Mouse (Mus musculus): ENCODE data around the gene Nanog. TPM values are rescaled to one million over a fixed set of nuclear protein-coding genes. Genes with fewer than 3 reads are reported as not detected.
"Not testable (repeated sequence)": the region's sequence is repeated elsewhere in the genome, so short reads cannot be mapped to it uniquely, and the experiment has no call there.

The Nanog gene
- polyA plus RNA-seq, 1 experiment = not detected

DNA sequence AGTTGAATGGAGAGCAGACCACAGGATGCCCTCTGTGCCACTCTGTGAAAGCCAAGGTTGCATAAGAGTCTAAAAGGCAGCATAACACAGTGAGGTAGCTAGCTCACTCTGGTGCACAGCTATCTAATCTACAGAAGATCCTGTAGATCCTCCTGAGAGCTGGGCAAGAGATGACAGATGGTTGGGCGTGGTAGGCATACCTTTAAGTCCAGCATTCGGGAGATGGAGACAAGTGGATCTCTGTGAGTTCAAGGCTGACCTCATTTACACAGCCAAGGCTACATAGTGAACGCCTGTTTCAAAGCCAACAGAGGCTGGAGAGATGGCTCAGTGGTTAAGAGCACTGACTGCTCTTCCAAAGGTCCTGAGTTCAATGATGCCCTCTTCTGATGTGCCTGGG is 11.9 kb upstream of the Nanog start:
- TF ChIP-seq POLR2A (IDR thresholded peaks at IDR 0.05; ENCODE audit: insufficient read depth, low read depth, low read length) (no peak), CTCF (IDR thresholded peaks at IDR 0.05; ENCODE audit: insufficient read depth, low read depth, low read length) (no peak)
- H3K4me1 ChIP-seq (ENCODE audit: control insufficient read depth, insufficient read depth, low read length) = no peaks in the 10 kb centered on the region
- H3K4me3 ChIP-seq (ENCODE audit: insufficient read depth, low read depth, low read length) = no peak overlapping the region
- H3K27ac ChIP-seq (ENCODE audit: insufficient read depth, low read depth, low read length) = no peak overlapping the region
- WGBS = 93% methylated on average over 3 of the region's 3 CpGs

DNA sequence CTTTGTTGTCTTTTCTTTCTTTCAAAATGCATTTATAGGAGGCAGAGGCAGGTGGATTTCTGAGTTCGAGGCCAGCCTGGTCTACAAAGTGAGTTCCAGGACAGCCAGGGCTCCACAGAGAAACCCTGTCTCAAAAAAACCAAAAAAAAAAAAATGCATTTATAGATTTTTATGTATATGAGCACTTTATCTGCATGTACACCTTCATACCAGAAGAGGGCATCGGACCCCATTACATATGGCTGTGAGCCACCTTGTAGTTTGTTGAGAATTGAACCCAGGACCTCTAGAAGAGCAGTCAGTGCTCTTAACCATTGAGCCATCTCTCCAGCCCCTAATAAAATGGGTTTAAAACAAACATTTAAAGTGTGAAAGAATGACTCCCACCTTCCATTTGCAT is 7.7 kb upstream of the Nanog start:
- not testable (repeated sequence) for H3K4me1 ChIP-seq (ENCODE audit: control insufficient read depth, insufficient read depth, low read length); H3K4me3 ChIP-seq (ENCODE audit: insufficient read depth, low read depth, low read length); H3K27ac ChIP-seq (ENCODE audit: insufficient read depth, low read depth, low read length)
- WGBS = 91% methylated on average over 2 of the region's 2 CpGs

DNA sequence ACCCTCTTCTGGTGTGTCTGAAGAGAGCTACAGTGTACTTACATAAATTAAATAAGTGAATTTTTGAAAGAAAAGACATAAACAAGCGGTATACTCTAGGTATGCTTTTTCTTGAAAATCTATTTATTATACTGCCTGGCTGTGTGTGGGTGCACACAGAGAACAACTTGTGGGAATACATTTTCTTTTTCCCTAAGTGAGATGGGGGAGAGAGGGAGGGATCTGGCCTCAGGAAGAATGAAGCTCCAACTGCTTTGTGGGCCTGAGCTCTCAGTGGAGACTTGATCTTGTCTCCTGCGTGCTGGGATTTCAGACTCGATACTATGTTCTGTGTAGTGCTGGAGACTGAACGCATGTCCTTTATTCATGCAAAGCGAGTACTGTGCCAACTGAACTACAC is 5.5 kb upstream of the Nanog start:
- Histone ChIP-seq H3K4me3 (ENCODE audit: insufficient read depth, low read depth, low read length) (no peak overlapping the region), H3K4me1 (ENCODE audit: control insufficient read depth, insufficient read depth, low read length) (peaks cover 7% of the 10 kb centered on the region; the same call in 1 of the 2 replicates), H3K27ac (ENCODE audit: insufficient read depth, low read depth, low read length) (no peak overlapping the region)
- 85% methylated on average over 5 of the region's 5 CpGs for WGBS
- no peak for TF ChIP-seq POLR2A (IDR thresholded peaks at IDR 0.05; ENCODE audit: insufficient read depth, low read depth, low read length)
- no peak for TF ChIP-seq CTCF (IDR thresholded peaks at IDR 0.05; ENCODE audit: insufficient read depth, low read depth, low read length)

DNA sequence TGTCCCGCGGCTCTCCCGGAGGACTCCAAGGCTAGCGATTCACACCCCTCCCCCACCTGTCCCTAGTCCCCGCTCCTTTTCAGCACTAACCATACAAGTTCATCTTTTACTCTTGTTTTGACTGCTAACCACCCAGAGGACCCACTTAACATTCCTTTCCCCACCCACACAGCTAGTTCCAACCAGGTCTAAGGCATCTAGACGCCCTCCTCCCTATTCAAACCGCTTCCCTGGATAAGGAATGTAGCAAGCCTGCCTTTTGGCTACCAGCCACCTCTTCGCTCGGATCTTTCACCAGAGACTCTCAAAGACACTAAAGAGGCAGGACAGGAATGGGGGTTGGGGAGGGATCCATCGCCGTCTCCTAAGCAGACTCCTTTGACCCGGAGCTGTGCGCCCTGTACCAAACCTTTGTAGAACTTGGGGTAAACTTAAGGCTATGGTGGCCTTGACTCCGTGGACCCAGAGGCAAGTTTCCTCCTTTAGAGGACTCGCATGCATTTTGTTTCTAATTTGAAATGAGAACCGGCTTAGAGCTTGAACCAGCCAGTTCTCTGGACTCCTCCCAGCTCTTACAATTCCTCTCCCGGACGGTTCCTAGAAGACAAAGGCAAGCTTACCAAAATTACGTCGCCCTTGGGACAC is 4.7 kb upstream of the Nanog start:
- Histone ChIP-seq H3K4me3 (ENCODE audit: insufficient read depth, low read depth, low read length) (no peak overlapping the region; the same call in 1 of the 2 replicates), H3K27ac (ENCODE audit: insufficient read depth, low read depth, low read length) (no peak overlapping the region), H3K4me1 (ENCODE audit: control insufficient read depth, insufficient read depth, low read length) (peaks cover 7% of the 10 kb centered on the region; the same call in 1 of the 2 replicates)
- no peak for TF ChIP-seq CTCF (IDR thresholded peaks at IDR 0.05; ENCODE audit: insufficient read depth, low read depth, low read length)
- no peak for TF ChIP-seq POLR2A (IDR thresholded peaks at IDR 0.05; ENCODE audit: insufficient read depth, low read depth, low read length)
- WGBS = 10% methylated on average over 20 of the region's 20 CpGs

DNA sequence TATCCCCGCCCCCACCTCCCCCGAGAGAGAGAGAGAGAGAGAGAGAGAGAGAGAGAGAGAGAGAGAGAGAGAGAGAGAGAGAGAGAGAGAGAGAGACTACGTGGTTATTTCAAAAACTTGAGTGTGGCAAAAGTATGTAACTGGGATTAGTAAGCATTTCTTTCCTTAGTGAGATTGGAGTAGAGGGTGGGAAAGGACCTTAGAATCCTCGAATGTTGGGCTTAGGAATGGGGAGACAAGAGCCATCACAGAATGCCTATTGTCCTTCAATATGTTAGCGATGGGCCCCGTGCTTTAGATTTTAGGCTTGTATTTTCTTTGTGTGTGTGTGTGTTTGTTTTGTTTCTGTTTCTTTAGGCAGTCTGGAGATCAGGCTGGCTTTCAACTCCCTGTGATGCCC is 4.0 kb upstream of the Nanog start:
- TF ChIP-seq POLR2A (IDR thresholded peaks at IDR 0.05; ENCODE audit: insufficient read depth, low read depth, low read length) = no peak
- TF ChIP-seq CTCF (IDR thresholded peaks at IDR 0.05; ENCODE audit: insufficient read depth, low read depth, low read length) = no peak

DNA sequence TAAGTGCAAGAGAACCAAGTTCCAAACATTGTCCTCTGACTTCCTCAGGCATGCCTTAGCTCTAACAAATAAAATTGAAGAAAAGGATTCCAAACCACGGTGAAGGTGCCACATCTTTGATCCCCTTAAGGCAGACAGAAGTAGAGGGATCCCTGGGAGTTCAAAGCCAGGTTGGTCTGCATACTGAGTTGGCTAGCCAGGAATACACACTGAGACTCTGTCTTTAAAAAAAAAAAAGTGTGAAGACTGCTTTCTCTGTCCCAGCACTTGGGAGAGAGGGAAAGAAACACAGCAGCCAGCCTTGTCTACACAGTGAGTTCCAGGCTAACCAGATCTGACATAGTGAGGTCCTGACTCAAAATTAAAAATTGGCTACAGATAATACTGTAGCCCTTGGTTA is 3.6 kb upstream of the Nanog start:
- TF ChIP-seq CTCF (IDR thresholded peaks at IDR 0.05; ENCODE audit: insufficient read depth, low read depth, low read length) = no peak
- TF ChIP-seq POLR2A (IDR thresholded peaks at IDR 0.05; ENCODE audit: insufficient read depth, low read depth, low read length) = no peak
- H3K27ac ChIP-seq (ENCODE audit: insufficient read depth, low read depth, low read length) = no peak overlapping the region
- WGBS = 74% methylated on average over 1 of the region's 1 CpGs
- H3K4me3 ChIP-seq (ENCODE audit: insufficient read depth, low read depth, low read length) = no peak overlapping the region
- H3K4me1 ChIP-seq (ENCODE audit: control insufficient read depth, insufficient read depth, low read length) = peaks cover 7% of the 10 kb centered on the region; the same call in 1 of the 2 replicates

More for the DNA sequence above, 4.0 kb upstream of the Nanog start:
- Histone ChIP-seq H3K4me3 (ENCODE audit: insufficient read depth, low read depth, low read length) (no peak overlapping the region), H3K27ac (ENCODE audit: insufficient read depth, low read depth, low read length) (no peak overlapping the region), H3K4me1 (ENCODE audit: control insufficient read depth, insufficient read depth, low read length) (peaks cover 7% of the 10 kb centered on the region; the same call in 1 of the 2 replicates)
- WGBS = 52% methylated on average over 6 of the region's 6 CpGs

DNA sequence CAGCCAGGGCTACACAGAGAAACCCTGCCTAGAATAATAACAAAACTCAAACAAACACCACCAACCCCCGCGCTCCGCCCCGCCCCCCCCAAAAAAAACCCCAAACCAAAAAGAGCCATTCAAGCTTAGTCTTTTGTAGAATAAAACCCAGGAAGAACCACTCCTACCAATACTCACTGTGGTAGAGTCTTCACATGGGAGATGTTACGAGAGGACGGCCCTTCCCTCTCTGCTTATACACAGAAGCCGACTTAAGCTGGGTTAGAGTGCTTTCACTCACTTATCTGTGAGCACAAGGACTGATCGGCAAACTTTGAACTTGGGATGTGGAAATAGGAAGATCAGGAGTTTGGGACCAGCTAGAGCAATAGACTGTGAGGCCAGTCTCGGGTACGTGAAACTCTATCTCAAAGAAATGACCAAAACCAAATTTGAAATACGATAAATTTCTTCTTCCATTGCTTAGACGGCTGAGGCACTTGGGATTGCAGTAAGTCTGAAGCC is 900 bp upstream of the Nanog start:
- Histone ChIP-seq H3K4me3 (ENCODE audit: insufficient read depth, low read depth, low read length) (no peak overlapping the region), H3K27ac (ENCODE audit: insufficient read depth, low read depth, low read length) (no peak overlapping the region), H3K4me1 (ENCODE audit: control insufficient read depth, insufficient read depth, low read length) (peaks cover 7% of the 10 kb centered on the region; the same call in 1 of the 2 replicates)
- WGBS = 79% methylated on average over 12 of the region's 12 CpGs
- TF ChIP-seq POLR2A (IDR thresholded peaks at IDR 0.05; ENCODE audit: insufficient read depth, low read depth, low read length) = no peak
- TF ChIP-seq CTCF (IDR thresholded peaks at IDR 0.05; ENCODE audit: insufficient read depth, low read depth, low read length) = no peak

DNA sequence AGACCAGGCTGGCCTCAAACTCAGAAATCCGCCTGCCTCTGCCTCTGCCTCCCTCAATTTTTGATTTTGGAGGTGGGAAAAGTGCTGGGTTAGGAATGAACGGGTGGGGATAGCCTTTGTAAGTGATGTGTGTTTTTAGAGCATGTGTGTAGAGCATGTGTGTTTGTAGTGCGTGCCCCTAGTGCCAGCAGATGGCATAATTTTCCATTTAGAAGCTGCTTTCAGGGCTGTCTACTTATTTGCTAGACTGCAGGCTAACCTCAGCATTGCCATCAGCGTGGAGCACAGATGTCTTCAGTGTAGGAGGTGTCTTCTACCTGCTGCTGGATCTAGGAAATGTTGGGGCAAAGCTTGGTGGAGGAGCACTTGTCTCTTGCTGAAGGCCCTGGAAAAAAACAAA is 1.5 kb downstream of the Nanog start:
- no peak overlapping the region for H3K4me3 ChIP-seq (ENCODE audit: insufficient read depth, low read depth, low read length)
- no peaks in the 10 kb centered on the region for H3K4me1 ChIP-seq (ENCODE audit: control insufficient read depth, insufficient read depth, low read length)
- no peak overlapping the region for H3K27ac ChIP-seq (ENCODE audit: insufficient read depth, low read depth, low read length)
- WGBS = 81% methylated on average over 4 of the region's 4 CpGs
- TF ChIP-seq CTCF (IDR thresholded peaks at IDR 0.05; ENCODE audit: insufficient read depth, low read depth, low read length) = no peak
- TF ChIP-seq POLR2A (IDR thresholded peaks at IDR 0.05; ENCODE audit: insufficient read depth, low read depth, low read length) = no peak

DNA sequence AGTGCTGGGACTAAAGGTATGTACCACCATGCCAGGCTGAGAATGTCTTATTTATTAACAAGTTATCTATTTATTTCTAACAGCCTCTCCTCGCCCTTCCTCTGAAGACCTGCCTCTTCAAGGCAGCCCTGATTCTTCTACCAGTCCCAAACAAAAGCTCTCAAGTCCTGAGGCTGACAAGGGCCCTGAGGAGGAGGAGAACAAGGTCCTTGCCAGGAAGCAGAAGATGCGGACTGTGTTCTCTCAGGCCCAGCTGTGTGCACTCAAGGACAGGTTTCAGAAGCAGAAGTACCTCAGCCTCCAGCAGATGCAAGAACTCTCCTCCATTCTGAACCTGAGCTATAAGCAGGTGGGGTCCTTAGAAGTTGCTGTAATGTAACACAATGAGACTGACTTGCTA is 4.2 kb downstream of the Nanog start:
- 87% methylated on average over 2 of the region's 2 CpGs for WGBS

DNA sequence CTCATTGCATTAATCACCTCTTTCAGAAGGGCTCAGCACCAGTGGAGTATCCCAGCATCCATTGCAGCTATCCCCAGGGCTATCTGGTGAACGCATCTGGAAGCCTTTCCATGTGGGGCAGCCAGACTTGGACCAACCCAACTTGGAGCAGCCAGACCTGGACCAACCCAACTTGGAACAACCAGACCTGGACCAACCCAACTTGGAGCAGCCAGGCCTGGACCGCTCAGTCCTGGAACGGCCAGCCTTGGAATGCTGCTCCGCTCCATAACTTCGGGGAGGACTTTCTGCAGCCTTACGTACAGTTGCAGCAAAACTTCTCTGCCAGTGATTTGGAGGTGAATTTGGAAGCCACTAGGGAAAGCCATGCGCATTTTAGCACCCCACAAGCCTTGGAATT is 5.8 kb downstream of the Nanog start:
- not testable (repeated sequence) for H3K4me1 ChIP-seq (ENCODE audit: control insufficient read depth, insufficient read depth, low read length); H3K27ac ChIP-seq (ENCODE audit: insufficient read depth, low read depth, low read length); H3K4me3 ChIP-seq (ENCODE audit: insufficient read depth, low read depth, low read length)
- WGBS = 93% methylated on average over 7 of the region's 7 CpGs

More for the DNA sequence above, 4.2 kb downstream of the Nanog start:
- no peak for TF ChIP-seq POLR2A (IDR thresholded peaks at IDR 0.05; ENCODE audit: insufficient read depth, low read depth, low read length)
- TF ChIP-seq CTCF (IDR thresholded peaks at IDR 0.05; ENCODE audit: insufficient read depth, low read depth, low read length) = no peak
- H3K4me1 ChIP-seq (ENCODE audit: control insufficient read depth, insufficient read depth, low read length) = no peaks in the 10 kb centered on the region
- no peak overlapping the region for H3K27ac ChIP-seq (ENCODE audit: insufficient read depth, low read depth, low read length)
- H3K4me3 ChIP-seq (ENCODE audit: insufficient read depth, low read depth, low read length) = no peak overlapping the region
